Mouse (Mus musculus) midbrain, postnatal 0 days (tissue): ENCODE measurements around the gene Rnf123. TPM values are rescaled to one million over a fixed set of nuclear protein-coding genes. Genes with fewer than 3 reads are reported as not detected.
A peak's percentile ranks its signal among the peaks of the same experiment; 100 is the strongest.

Source experiments
- ATAC-seq: fragments of 200-750 bp; cut with Nextera tagmentation; 2 replicates; pipeline ENCODE4 v1.8.0; 2017; ENCODE audit warnings: moderate number of reproducible peaks, mild to moderate bottlenecking, moderate TSS enrichment, moderate library complexity; ENCODE audit not compliant: low FRiP score
- DNase-seq: peaks from one replicate; pipeline ENCODE4 v3.0.0-alpha.2; 2015; ENCODE audit warnings: low spot score
- H3K27ac ChIP-seq: fragments of 300-500 bp; sonication (generic); 2 replicates; pipeline ENCODE4 v1.5.1; 2014; ENCODE audit warnings: low read depth, mild to moderate bottlenecking, low read length, mixed read lengths
- H3K27me3 ChIP-seq: fragments of 300-500 bp; sonication (generic); 2 replicates; pipeline ENCODE4 v1.6.1; 2014; ENCODE audit warnings: low read length, control low read depth, mixed read lengths; ENCODE audit not compliant: insufficient read depth
- H3K36me3 ChIP-seq: fragments of 300-500 bp; sonication (generic); 2 replicates; pipeline ENCODE4 v1.6.1; 2014; ENCODE audit warnings: low read length, control low read depth, mixed read lengths; ENCODE audit not compliant: insufficient read depth
- H3K4me1 ChIP-seq: fragments of 300-500 bp; sonication (generic); 2 replicates; pipeline ENCODE4 v1.6.1; 2014; ENCODE audit warnings: mild to moderate bottlenecking, control low read depth, antibody characterized with exemption, low read length, mixed read lengths; ENCODE audit not compliant: insufficient read depth
- H3K4me2 ChIP-seq: fragments of 300-500 bp; sonication (generic); 2 replicates; pipeline ENCODE4 v1.6.1; 2014; ENCODE audit warnings: low read depth, mild to moderate bottlenecking, low read length, mixed read lengths; ENCODE audit not compliant: poor library complexity, severe bottlenecking
- H3K4me3 ChIP-seq: fragments of 300-500 bp; sonication (generic); 2 replicates; pipeline ENCODE4 v1.5.1; 2014; ENCODE audit warnings: low read depth, mild to moderate bottlenecking, low read length, moderate library complexity
- H3K9ac ChIP-seq: fragments of 300-500 bp; sonication (generic); replicated peaks from 2 replicates; pipeline ENCODE4 v1.6.1; 2014; ENCODE audit warnings: mild to moderate bottlenecking, low read length, moderate library complexity, mixed read lengths; ENCODE audit not compliant: poor library complexity, severe bottlenecking
- H3K9me3 ChIP-seq: fragments of 300-500 bp; sonication (generic); 2 replicates; pipeline ENCODE4 v1.6.1; 2016; ENCODE audit warnings: low read length, control low read depth
- CTCF ChIP-seq: IDR thresholded peaks from 2 replicates; pipeline ENCODE4 v1.5.1; 2016; ENCODE audit warnings: antibody characterized with exemption, mild to moderate bottlenecking
- WGBS: fragments of 180-500 bp; shearing (Covaris S2); extraction: QIAGEN DNeasy Blood & Tissue Kit; methylation state at CpG from one replicate; pipeline ENCODE4 v1.1.7; 2014; 5-methylcytosine and 5-hydroxymethylcytosine counted together
- polyA plus RNA-seq: library from polyadenylated mRNA; unstranded; fragments of >200 nt; fragmentation: Nextera tagmentation; extraction: Ambion mirVana; gene quantifications from 2 replicates; pipeline ENCODE4 v1.2.1, GENCODE M21; 2015
- total RNA-seq: library from RNA; depleted of rRNA; stranded (reverse); fragments of >200 nt; gene quantifications from 2 replicates; pipeline ENCODE4 v1.2.3, GENCODE M21; 2014

Gene Rnf123
- total and polyA plus RNA-seq, 2 experiments from 2014 or later: 44.1 to 46.3 TPM

DNA sequence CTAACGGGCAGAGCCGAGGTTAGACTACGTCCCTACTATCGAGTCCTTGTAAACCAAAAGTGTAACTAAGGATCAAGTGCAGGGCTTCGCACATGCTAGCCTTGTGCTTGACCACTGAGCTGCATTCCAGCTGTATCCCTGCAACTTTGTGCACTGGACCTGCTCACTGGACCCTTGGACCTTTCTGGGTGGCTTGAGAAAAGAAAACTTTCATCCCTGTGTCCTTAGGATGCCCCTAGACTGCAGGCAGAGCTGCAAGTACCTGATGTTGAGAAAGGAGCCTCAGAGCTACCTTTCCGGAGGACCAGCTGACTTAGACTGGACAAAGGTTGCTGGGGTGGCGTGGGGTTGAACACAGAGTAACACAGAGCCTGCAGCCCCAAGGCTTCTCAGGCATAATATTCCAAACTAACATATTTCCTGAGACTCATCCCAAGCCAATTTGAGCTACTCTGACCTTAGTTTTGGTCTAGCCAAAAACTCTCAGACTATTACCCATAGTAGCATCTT lies 7.5 kb upstream of the Rnf123 start:
- H3K36me3 ChIP-seq: peaks cover 69% of the 10 kb centered on the region
- WGBS: 97% methylated on average over 7 of the region's 7 CpGs

DNA sequence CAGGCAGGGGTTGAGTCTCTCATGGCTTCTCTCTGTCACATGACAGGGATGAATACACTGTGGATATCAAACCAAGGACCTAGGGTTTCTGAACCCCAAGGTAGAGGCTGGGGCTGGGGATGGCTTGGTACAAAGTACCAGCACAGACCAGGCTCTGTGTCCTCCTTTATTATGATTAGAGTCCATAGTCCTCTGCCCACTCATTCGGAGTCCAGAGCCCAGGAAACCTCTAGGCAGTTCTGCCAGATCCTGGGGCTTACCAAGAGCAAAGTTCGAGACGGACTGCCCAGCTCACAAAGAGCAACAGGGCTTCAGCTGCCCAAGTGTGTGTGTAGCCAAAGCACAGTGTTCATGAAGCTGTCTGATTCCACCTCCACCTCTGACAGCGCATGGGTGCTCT lies 2.1 kb upstream of the Rnf123 start:
- Histone ChIP-seq H3K9me3 (no peaks in the 10 kb centered on the region), H3K4me1 (no peaks in the 10 kb centered on the region), H3K4me3 (no peak overlapping the region), H3K9ac (no peak overlapping the region), H3K4me2 (no peak overlapping the region), H3K27ac (no peak overlapping the region), H3K27me3 (peaks cover 14% of the 10 kb centered on the region; the same call in 1 of the 2 replicates), H3K36me3 (peaks cover 62% of the 10 kb centered on the region)
- TF ChIP-seq CTCF: no peak
- ATAC-seq (no peak), DNase-seq (no peak)
- 96% methylated on average over 4 of the region's 4 CpGs for WGBS

More for the DNA sequence above, 7.5 kb upstream of the Rnf123 start:
- Histone ChIP-seq H3K9ac (no peak overlapping the region), H3K4me2 (no peak overlapping the region), H3K9me3 (no peaks in the 10 kb centered on the region), H3K4me3 (no peak overlapping the region), H3K27me3 (no peaks in the 10 kb centered on the region), H3K27ac (no peak overlapping the region), H3K4me1 (no peaks in the 10 kb centered on the region; the same call in 1 of the 2 replicates)
- ATAC-seq (no peak), DNase-seq (no peak)
- TF ChIP-seq CTCF: no peak

DNA sequence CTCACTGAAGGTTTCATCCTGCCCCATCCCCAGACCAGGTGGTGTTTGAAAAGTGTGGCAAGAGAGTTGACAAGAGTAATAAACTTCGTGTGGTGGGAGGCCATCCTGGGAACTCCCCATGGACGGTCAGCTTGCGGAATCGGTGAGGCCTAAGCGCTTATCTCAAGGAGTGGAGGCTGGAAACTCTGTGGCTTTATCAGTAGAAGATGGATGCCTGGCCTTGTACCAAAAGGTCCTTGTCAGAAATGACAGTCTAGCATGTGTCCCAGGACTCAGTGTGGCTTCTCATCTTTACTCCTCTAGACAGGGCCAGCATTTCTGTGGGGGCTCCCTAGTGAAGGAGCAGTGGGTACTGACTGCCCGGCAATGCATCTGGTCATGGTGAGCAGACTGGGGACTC lies 415 bp upstream of the Rnf123 start:
- peaks cover 5% of the 10 kb centered on the region for H3K4me1 ChIP-seq
- H3K4me3 ChIP-seq: no peak overlapping the region
- no peaks in the 10 kb centered on the region for H3K9me3 ChIP-seq
- H3K27me3 ChIP-seq: peaks cover 14% of the 10 kb centered on the region; the same call in 1 of the 2 replicates
- peaks cover 47% of the 10 kb centered on the region for H3K36me3 ChIP-seq
- H3K9ac ChIP-seq: no peak overlapping the region
- WGBS: 85% methylated on average over 6 of the region's 6 CpGs
- ATAC-seq: no peak
- H3K4me2 ChIP-seq: no peak overlapping the region
- TF ChIP-seq CTCF: no peak
- DNase-seq: no peak
- no peak overlapping the region for H3K27ac ChIP-seq

DNA sequence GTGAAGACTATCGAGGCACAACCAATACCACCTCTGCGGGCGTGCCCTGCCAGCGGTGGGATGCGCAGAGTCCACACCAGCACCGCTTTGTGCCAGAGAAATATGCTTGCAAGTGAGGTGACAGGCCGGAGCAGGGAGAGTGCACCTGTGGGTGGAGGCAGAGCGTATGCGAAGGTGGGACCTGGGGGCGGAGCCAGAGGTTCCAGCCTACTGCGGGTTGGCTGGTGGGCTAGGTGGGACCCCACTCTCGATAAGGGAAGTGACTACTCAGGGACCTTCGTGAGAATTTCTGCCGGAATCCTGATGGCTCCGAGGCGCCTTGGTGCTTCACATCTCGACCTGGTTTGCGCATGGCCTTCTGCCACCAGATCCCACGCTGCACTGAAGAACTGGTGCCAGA lies 597 bp downstream of the Rnf123 start:
- 9% methylated on average over 19 of the region's 19 CpGs for WGBS
- DNase-seq: peak; percentile 38

DNA sequence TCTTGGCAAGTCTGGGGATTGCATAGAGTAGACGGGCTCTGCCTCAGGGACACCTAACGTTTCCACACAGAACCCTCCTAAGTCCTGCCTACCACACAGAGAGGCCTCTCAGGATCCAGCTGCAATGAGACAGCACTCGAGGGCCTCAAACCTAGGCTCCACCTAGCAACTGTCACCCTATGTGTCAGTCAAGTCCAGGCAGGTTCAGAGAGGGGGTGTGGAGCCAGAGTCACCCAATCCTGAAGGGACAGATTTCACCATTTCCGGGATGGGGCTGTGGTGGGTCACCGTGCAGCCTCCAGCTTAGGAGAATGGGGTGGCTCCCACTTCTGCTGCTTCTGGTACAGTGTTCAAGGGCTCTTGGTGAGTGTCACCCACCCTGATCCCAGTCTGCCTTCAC lies 3.0 kb downstream of the Rnf123 start, which contains the start of gene Mst1:
TSS of gene Mst1 (plus strand) at position 269 of the 400 bp plus-strand sequence.
- ATAC-seq (no peak), DNase-seq (no peak)
- peak within 1 kb of the TSS; percentile 70 for H3K27ac ChIP-seq
- H3K36me3 ChIP-seq: peaks cover 15% of the 10 kb centered on the region
- H3K27me3 ChIP-seq: peaks cover 14% of the 10 kb centered on the region; the same call in 1 of the 2 replicates
- peak within 1 kb of the TSS; percentile 83 for H3K4me3 ChIP-seq
- 82% methylated on average over 5 of the region's 5 CpGs for WGBS
- peak within 1 kb of the TSS; percentile 88 for H3K4me2 ChIP-seq
- H3K4me1 ChIP-seq: peaks cover 11% of the 10 kb centered on the region
- TF ChIP-seq CTCF: no peak
- peak within 1 kb of the TSS; percentile 91 for H3K9ac ChIP-seq
- H3K9me3 ChIP-seq: no peaks in the 10 kb centered on the region

More for the DNA sequence above, 597 bp downstream of the Rnf123 start:
- peak overlapping the region; percentile 39 for H3K9ac ChIP-seq
- H3K9me3 ChIP-seq: no peaks in the 10 kb centered on the region
- peaks cover 14% of the 10 kb centered on the region; the same call in 1 of the 2 replicates for H3K27me3 ChIP-seq
- H3K4me1 ChIP-seq: peaks cover 11% of the 10 kb centered on the region
- ATAC-seq: no peak
- peaks cover 37% of the 10 kb centered on the region for H3K36me3 ChIP-seq
- H3K4me2 ChIP-seq: peak overlapping the region; percentile 37
- peak overlapping the region; percentile 20; the same call in 1 of the 2 replicates for H3K4me3 ChIP-seq
- H3K27ac ChIP-seq: no peak overlapping the region
- no peak for TF ChIP-seq CTCF

DNA sequence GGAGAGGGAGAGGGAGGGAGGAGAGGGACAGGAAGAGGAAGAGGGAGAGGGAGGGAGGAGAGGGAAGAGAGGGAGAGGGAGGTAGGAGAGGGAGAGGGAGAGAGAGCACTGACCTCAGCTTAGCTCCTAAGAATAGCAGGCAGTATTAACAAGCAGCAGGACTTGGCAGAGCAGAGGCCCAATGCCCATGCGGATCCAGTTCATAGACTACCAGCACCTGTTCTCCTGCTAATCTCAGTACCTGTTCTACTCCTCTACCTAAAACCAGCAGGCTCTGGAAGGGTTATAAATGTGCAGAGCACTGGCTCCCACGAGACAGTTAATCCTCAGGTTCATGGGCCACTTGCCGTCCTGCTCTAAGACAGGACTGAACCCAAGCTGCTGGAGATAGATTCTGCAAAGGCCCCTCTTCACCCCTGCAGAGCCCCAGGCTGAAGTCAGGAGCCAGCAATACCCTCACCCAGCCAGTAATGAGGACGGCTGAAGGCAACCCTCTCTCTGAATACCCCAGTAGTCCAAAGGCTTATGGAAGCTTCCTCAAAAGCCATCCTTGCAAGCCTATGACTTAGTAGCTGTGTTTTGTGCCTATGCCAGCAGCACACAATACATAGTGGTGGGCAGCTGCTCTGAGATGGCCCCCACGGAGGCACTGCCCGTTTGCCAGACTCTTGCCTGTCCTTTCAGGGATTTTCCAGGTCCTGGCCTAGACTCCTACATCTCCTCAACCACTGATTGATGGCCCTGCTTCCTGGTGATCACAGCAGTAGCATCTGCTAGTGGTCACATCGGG lies 9.8 kb downstream of the Rnf123 start:
- Histone ChIP-seq H3K4me3 (no peak overlapping the region), H3K4me1 (peaks cover 3% of the 10 kb centered on the region; the same call in 1 of the 2 replicates), H3K9ac (0 out of 2 replicates have a peak overlapping the region, but pooled peaks have one; percentile 8), H3K27me3 (no peaks in the 10 kb centered on the region), H3K4me2 (no peak overlapping the region), H3K36me3 (peaks cover 24% of the 10 kb centered on the region), H3K27ac (no peak overlapping the region), H3K9me3 (no peaks in the 10 kb centered on the region)
- no peak for DNase-seq
- TF ChIP-seq CTCF: no peak
- 61% methylated on average over 7 of the region's 7 CpGs for WGBS
- no peak for ATAC-seq
